In the genomic region with DNA sequence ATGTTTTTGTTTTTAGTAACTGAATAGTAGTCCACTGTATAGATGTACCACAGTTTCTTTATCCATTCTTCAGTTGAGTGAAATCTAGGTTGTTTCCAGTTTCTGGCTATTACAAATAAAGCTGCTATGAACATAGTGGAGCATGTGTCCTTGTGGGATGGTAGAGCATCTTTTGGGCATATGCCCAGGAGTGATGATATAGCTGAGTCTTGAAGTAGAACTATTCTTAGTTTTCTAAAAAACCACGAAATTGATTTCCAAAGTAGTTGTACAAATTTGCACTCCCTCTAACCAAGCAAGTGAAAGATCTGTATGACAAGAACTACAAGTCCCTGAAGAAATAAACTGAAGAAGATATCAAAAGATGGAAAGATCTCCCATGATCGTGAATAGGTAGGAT, we compare ENCODE assay signal across 15 mouse cellular contexts. TPM values are rescaled to one million over a fixed set of nuclear protein-coding genes. Genes with fewer than 3 reads are reported as not detected.
"Had no signal": no experiment of that assay in that cellular context is flagged by ENCODE, and none has a peak within 500 bp of the region (broad histone marks: within the 10 kb centered on the region; RNA-seq: fewer than 3 reads in every experiment).

No protein-coding gene starts in this region.

- ATAC-seq: intestine, embryonic 16.5 days; liver, postnatal 0 days; lung, postnatal 0 days; midbrain, embryonic 15.5 days had no signal

- DNase-seq: kidney, adult 18-20 months; kidney, adult 9 months; kidney, postnatal 14 days; kidney, postnatal 4 days; layer of hippocampus, adult 9-11 months; layer of hippocampus, postnatal 36 days; liver, postnatal 0 days; lung, embryonic 14.5 days; spleen, adult 18-20 months; thymus, adult 18-20 months; thymus, postnatal 36 days had no signal

RNA-seq across cellular contexts. Expression of a gene that starts 50.1 kb away (rescaled TPM):
- total RNA-seq: megakaryocyte, adult 5-6 weeks had no signal
